Mouse (Mus musculus) midbrain, embryonic 12.5 days (tissue): ENCODE measurements at regions not wholly inside any gene's neighbourhood (a gene's known extent, or its start where the extent isn't known, plus 50 kb on each side); places are given as distances from the start of the nearest gene placed in this dataset.

Experiments used
- ATAC-seq: fragments of 200-750 bp; cut with Nextera tagmentation; 2 replicates; pipeline ENCODE4 v1.8.0; 2017; ENCODE audit warnings: low read depth, moderate TSS enrichment, moderate library complexity; ENCODE audit not compliant: low FRiP score
- H3K27ac ChIP-seq: fragments of 300-500 bp; sonication (generic); replicated peaks from 2 replicates; pipeline ENCODE4 v1.5.1; 2016; ENCODE audit warnings: mild to moderate bottlenecking
- H3K27me3 ChIP-seq: fragments of 300-500 bp; sonication (generic); 2 replicates; pipeline ENCODE4 v1.6.1; 2016; ENCODE audit warnings: mild to moderate bottlenecking
- H3K36me3 ChIP-seq: fragments of 300-500 bp; sonication (generic); 2 replicates; pipeline ENCODE4 v1.6.1; 2016
- H3K4me1 ChIP-seq: fragments of 300-500 bp; sonication (generic); 2 replicates; pipeline ENCODE4 v1.6.1; 2016
- H3K4me2 ChIP-seq: fragments of 300-500 bp; sonication (generic); replicated peaks from 2 replicates; pipeline ENCODE4 v1.6.1; 2016; ENCODE audit warnings: mild to moderate bottlenecking, moderate library complexity
- H3K4me3 ChIP-seq: fragments of 300-500 bp; sonication (generic); 2 replicates; pipeline ENCODE4 v1.5.1; 2016; ENCODE audit warnings: mild to moderate bottlenecking
- H3K9ac ChIP-seq: fragments of 300-500 bp; sonication (generic); replicated peaks from 2 replicates; pipeline ENCODE4 v1.6.1; 2016; ENCODE audit warnings: mild to moderate bottlenecking, moderate library complexity
- H3K9me3 ChIP-seq: fragments of 300-500 bp; sonication (generic); 2 replicates; pipeline ENCODE4 v1.6.1; 2016; ENCODE audit warnings: mild to moderate bottlenecking
- WGBS: fragments of 180-500 bp; shearing (Covaris S2); methylation state at CpG from one replicate; pipeline ENCODE4 v1.1.7; 2016; 5-methylcytosine and 5-hydroxymethylcytosine counted together

DNA sequence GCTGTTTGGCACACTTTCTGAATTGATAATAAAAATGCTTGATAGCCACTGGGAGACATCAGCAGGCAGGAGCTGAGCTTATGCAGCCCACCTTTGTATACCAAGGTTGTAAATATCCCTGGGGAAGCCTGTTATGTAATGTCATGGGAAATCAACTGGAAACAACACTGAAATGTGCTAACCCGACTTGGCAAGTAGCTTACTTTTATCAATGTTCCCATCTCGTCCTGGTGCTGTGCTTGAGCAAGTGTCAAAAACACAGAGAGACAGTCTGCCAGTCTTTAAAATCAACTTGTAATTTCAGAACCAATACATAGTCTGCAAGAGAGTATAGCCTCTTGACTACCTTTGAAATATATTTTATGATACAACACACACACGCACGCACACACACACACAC is 391.7 kb upstream of the Fam241a start:
- H3K4me1 ChIP-seq = no peaks in the 10 kb centered on the region
- H3K27me3 ChIP-seq = no peaks in the 10 kb centered on the region
- H3K9ac ChIP-seq = no peak overlapping the region
- H3K36me3 ChIP-seq = no peaks in the 10 kb centered on the region
- H3K27ac ChIP-seq = no peak overlapping the region
- no peak overlapping the region for H3K4me2 ChIP-seq
- H3K4me3 ChIP-seq = no peak overlapping the region
- WGBS = 81% methylated on average over 4 of the region's 4 CpGs
- no peak for ATAC-seq
- no peaks in the 10 kb centered on the region for H3K9me3 ChIP-seq

DNA sequence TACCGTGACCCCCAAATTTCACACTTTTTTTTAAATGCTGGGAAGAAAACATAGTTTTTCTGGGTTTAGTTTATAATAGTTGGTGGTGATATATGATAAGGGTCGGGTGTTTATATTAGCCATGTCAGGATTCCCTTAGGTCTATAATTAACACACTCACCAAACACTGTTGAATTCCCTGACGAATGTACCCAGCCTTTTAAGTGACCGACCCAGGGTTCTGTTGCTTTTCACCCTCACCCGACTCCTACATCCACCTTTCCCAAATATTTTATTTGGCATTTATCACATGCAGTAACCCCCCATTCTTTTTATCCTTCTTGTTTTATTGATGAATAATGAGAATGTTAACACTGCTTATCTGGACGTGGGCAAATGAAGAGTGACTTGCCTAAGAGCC is 389.1 kb upstream of the Fam241a start:
- Histone ChIP-seq H3K36me3 (no peaks in the 10 kb centered on the region), H3K27me3 (no peaks in the 10 kb centered on the region), H3K9me3 (no peaks in the 10 kb centered on the region), H3K4me1 (no peaks in the 10 kb centered on the region), H3K27ac (no peak overlapping the region), H3K4me3 (no peak overlapping the region), H3K4me2 (no peak overlapping the region), H3K9ac (no peak overlapping the region)
- 90% methylated on average over 6 of the region's 6 CpGs for WGBS
- no peak for ATAC-seq

GRCm38 (mm10) chr3:128280626-128281025 is 384.5 kb upstream of the Fam241a start:
- H3K9ac ChIP-seq = no peak overlapping the region
- H3K36me3 ChIP-seq = no peaks in the 10 kb centered on the region
- no peak overlapping the region for H3K27ac ChIP-seq
- no peak overlapping the region for H3K4me3 ChIP-seq
- no peaks in the 10 kb centered on the region for H3K4me1 ChIP-seq
- ATAC-seq = no peak
- WGBS = 95% methylated on average over 4 of the region's 4 CpGs
- H3K4me2 ChIP-seq = no peak overlapping the region
- H3K9me3 ChIP-seq = no peaks in the 10 kb centered on the region
- no peaks in the 10 kb centered on the region for H3K27me3 ChIP-seq

DNA sequence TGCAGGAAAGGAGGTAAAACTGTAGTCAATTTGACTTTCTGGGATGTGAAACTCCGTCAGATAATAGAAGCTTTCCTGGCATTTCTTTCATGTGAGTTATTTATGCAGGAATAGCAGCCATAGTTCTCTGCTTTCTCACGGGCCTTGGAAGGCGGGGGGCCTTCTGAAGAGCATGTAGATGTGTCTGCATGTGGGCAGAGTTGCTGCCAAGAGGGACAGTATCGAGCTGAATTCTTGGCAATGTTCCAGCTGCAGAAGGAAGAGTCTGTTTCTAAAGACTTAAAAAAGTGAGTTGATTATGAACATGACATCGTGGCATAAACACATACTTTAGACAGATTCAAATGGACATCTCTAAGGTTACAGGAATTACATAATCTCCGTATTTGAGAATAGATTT is 374.5 kb upstream of the Fam241a start:
- H3K27ac ChIP-seq = no peak overlapping the region
- no peak overlapping the region for H3K9ac ChIP-seq
- 64% methylated on average over 6 of the region's 6 CpGs for WGBS
- H3K9me3 ChIP-seq = no peaks in the 10 kb centered on the region
- no peaks in the 10 kb centered on the region for H3K4me1 ChIP-seq
- no peak for ATAC-seq
- H3K27me3 ChIP-seq = no peaks in the 10 kb centered on the region
- H3K36me3 ChIP-seq = no peaks in the 10 kb centered on the region
- no peak overlapping the region for H3K4me3 ChIP-seq
- no peak overlapping the region for H3K4me2 ChIP-seq

GRCm38 (mm10) chr3:128261208-128261607 is 365.1 kb upstream of the Fam241a start:
- no peak for ATAC-seq
- no peak overlapping the region for H3K27ac ChIP-seq
- no peak overlapping the region for H3K4me3 ChIP-seq
- 84% methylated on average over 2 of the region's 2 CpGs for WGBS
- H3K4me2 ChIP-seq = no peak overlapping the region
- H3K36me3 ChIP-seq = no peaks in the 10 kb centered on the region
- H3K27me3 ChIP-seq = no peaks in the 10 kb centered on the region
- H3K4me1 ChIP-seq = no peaks in the 10 kb centered on the region
- H3K9me3 ChIP-seq = no peaks in the 10 kb centered on the region
- no peak overlapping the region for H3K9ac ChIP-seq

DNA sequence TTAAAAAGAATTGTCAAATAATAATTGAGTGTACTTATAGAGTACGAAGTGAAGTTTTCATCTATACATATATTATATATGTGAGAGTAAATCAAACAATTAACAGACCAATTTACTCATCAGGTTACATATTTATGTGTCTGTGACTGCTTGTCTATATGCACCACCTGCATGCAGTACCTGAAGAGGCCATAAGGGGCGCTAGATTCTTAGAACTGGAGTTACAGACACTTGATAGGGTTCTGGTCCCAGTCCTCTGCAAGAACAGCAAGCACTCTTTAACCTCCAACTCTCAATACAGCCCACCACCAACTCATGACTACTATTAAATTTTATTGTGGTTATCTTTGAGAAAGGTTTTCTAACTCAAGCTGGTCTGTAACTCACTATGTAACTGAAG is 351.7 kb upstream of the Fam241a start:
- Histone ChIP-seq H3K27me3 (no peaks in the 10 kb centered on the region), H3K9me3 (no peaks in the 10 kb centered on the region), H3K27ac (no peak overlapping the region), H3K4me2 (no peak overlapping the region), H3K4me3 (no peak overlapping the region), H3K36me3 (no peaks in the 10 kb centered on the region), H3K9ac (no peak overlapping the region), H3K4me1 (no peaks in the 10 kb centered on the region)
- no peak for ATAC-seq
- 54% methylated on average over 2 of the region's 2 CpGs for WGBS

DNA sequence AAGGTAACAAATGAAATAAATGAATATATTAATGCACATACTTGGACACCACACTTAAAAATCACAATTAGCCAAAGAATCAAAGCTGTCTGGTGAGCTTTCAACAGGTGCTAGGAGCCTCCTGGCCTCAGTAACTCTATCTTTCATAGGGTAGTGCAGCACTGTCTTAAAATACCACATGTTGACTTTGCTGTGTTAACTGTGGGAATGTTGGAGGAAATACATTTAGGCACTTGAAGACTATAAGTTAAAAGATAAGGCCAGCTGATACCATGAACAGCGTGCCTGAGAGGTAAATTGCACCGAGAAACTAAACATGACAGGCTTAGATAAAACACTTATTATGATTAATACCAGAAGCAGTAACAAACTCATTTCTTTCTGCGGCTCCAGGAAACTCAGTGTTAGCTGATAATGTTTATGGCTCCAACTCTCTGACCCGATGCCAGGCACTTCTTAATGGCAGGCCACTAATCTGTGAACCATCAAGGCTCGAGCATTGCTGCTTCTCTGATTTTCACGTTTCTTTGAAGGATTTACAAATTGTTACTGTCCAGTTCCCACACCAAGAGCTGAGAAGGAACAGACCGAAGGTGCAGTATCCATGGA is 343.8 kb upstream of the Fam241a start:
- WGBS = 90% methylated on average over 7 of the region's 7 CpGs
- no peaks in the 10 kb centered on the region for H3K27me3 ChIP-seq
- no peak for ATAC-seq
- no peak overlapping the region for H3K27ac ChIP-seq
- no peak overlapping the region for H3K4me3 ChIP-seq
- no peak overlapping the region for H3K4me2 ChIP-seq
- no peaks in the 10 kb centered on the region for H3K9me3 ChIP-seq
- H3K4me1 ChIP-seq = no peaks in the 10 kb centered on the region
- H3K9ac ChIP-seq = no peak overlapping the region
- H3K36me3 ChIP-seq = no peaks in the 10 kb centered on the region

GRCm38 (mm10) chr3:128230390-128230789 is 334.3 kb upstream of the Fam241a start:
- no peaks in the 10 kb centered on the region for H3K9me3 ChIP-seq
- H3K4me2 ChIP-seq = no peak overlapping the region
- H3K27ac ChIP-seq = no peak overlapping the region
- H3K27me3 ChIP-seq = no peaks in the 10 kb centered on the region
- ATAC-seq = no peak
- no peak overlapping the region for H3K4me3 ChIP-seq
- WGBS = 77% methylated on average over 5 of the region's 5 CpGs
- H3K9ac ChIP-seq = no peak overlapping the region
- no peaks in the 10 kb centered on the region for H3K4me1 ChIP-seq
- H3K36me3 ChIP-seq = no peaks in the 10 kb centered on the region

DNA sequence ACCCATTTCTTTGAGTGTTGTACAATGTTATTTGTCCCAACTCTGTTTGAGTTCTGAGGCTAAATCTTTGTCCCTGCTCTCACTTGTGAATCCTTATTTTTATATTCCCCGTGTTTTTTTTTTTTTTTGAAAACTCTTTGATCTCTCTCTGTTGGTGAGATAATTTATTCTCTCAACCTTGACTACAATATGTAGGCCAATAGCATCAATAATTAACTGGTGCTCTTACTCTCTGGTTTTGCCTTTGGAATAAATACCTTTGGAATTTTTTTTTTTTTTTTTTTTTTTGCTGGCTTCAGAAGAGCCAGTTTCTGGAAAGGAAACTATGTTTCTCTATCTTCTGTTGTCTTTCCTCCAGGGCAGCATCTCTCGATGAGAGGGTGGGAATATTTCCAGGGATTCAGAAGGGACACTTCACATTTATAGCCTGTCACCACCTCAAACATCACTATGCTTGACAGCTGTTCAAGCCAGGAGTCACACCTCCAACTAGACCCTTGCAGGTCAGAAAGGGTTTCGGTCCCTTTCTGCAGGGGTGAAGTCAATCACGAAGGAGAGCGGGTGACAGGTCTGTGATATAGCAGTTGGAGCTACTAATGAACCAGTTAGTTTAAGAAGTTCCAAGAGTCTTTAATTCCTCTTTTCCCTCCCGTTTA is 330.9 kb upstream of the Fam241a start:
- no peak overlapping the region for H3K4me2 ChIP-seq
- 72% methylated on average over 6 of the region's 6 CpGs for WGBS
- H3K9me3 ChIP-seq = no peaks in the 10 kb centered on the region

GRCm38 (mm10) chr3:128226503-128226902 is 330.4 kb upstream of the Fam241a start:
- no peak overlapping the region for H3K27ac ChIP-seq
- no peak for ATAC-seq
- no peak overlapping the region for H3K9ac ChIP-seq
- H3K36me3 ChIP-seq = no peaks in the 10 kb centered on the region
- no peaks in the 10 kb centered on the region; the same call in 1 of the 2 replicates for H3K27me3 ChIP-seq
- 90% methylated on average over 6 of the region's 6 CpGs for WGBS
- H3K9me3 ChIP-seq = no peaks in the 10 kb centered on the region
- no peak overlapping the region for H3K4me2 ChIP-seq
- peaks cover 5% of the 10 kb centered on the region for H3K4me1 ChIP-seq
- no peak overlapping the region for H3K4me3 ChIP-seq

More for the DNA sequence above, 330.9 kb upstream of the Fam241a start:
- no peak overlapping the region for H3K9ac ChIP-seq
- ATAC-seq = no peak
- no peaks in the 10 kb centered on the region for H3K36me3 ChIP-seq
- H3K4me3 ChIP-seq = no peak overlapping the region
- no peak overlapping the region for H3K27ac ChIP-seq
- H3K27me3 ChIP-seq = no peaks in the 10 kb centered on the region; the same call in 1 of the 2 replicates
- H3K4me1 ChIP-seq = peaks cover 3% of the 10 kb centered on the region

DNA sequence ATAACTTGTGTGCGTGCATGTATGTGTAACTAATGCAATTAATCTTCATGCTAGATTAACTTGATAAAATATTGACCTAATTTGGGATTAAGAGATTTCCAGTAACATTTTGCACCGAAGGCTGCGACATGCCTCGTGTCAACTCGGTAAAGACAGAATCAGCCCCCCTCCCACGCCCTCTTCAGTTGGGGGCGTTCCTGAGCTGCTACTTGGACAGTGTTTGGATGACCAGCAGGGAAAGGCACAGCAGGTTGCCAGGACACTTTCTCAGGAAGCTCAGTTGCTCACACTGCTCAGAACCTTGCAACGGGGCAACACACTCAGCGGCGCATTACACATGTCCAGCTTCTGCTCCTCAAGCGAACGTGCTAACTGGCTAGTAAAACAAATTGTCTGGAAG is 326.2 kb upstream of the Fam241a start:
- 16% methylated on average over 12 of the region's 12 CpGs for WGBS
- Histone ChIP-seq H3K27me3 (no peaks in the 10 kb centered on the region; the same call in 1 of the 2 replicates), H3K36me3 (no peaks in the 10 kb centered on the region), H3K4me3 (no peak overlapping the region), H3K4me2 (peak overlapping the region; percentile 21; the same call in 1 of the 2 replicates), H3K4me1 (peaks cover 5% of the 10 kb centered on the region), H3K9me3 (no peaks in the 10 kb centered on the region), H3K27ac (no peak overlapping the region), H3K9ac (no peak overlapping the region)
- ATAC-seq = peak; percentile 61; the same call in 1 of the 2 replicates

GRCm38 (mm10) chr3:128221625-128222024 is 325.5 kb upstream of the Fam241a start:
- no peak overlapping the region for H3K27ac ChIP-seq
- 14% methylated on average over 2 of the region's 2 CpGs for WGBS
- ATAC-seq = peak; percentile 67; the same call in 1 of the 2 replicates
- peaks cover 5% of the 10 kb centered on the region for H3K4me1 ChIP-seq
- H3K9ac ChIP-seq = no peak overlapping the region
- H3K9me3 ChIP-seq = no peaks in the 10 kb centered on the region
- H3K4me2 ChIP-seq = no peak overlapping the region
- H3K4me3 ChIP-seq = no peak overlapping the region
- H3K36me3 ChIP-seq = no peaks in the 10 kb centered on the region
- H3K27me3 ChIP-seq = no peaks in the 10 kb centered on the region; the same call in 1 of the 2 replicates
